Mouse (Mus musculus): ENCODE measurements around the gene Acadvl.
"Not testable (repeated sequence)": the region's sequence is repeated elsewhere in the genome, so short reads cannot be mapped to it uniquely, and the experiment has no call there.

Acadvl gene

GRCm38 (mm10) chr11:70026689-70027088 lies 11.5 kb upstream of the Acadvl start:
- DNase-seq = peak in 1 of 2 experiments; percentile 36

- no peak for DNase-seq
Observed at GRCm38 (mm10) chr11:70024151-70024514, 8.9 kb upstream of the Acadvl start.

GRCm38 (mm10) chr11:70023481-70024150 lies 8.4 kb upstream of the Acadvl start:
- no peak for DNase-seq

GRCm38 (mm10) chr11:70021264-70022132 lies 6.3 kb upstream of the Acadvl start:
- DNase-seq = peak; percentile 96

- DNase-seq = peak; percentile 77 to 84
Observed at GRCm38 (mm10) chr11:70020731-70021263, 5.6 kb upstream of the Acadvl start.

- DNase-seq = no peak
Observed at GRCm38 (mm10) chr11:70020022-70020631, 4.9 kb upstream of the Acadvl start.

GRCm38 (mm10) chr11:70019495-70020021 lies 4.3 kb upstream of the Acadvl start:
- no peak for DNase-seq

GRCm38 (mm10) chr11:70018131-70018990 lies 3.1 kb upstream of the Acadvl start:
- peak in 1 of 2 experiments; percentile 23 for DNase-seq

- DNase-seq = no peak
Observed at GRCm38 (mm10) chr11:70017199-70017767, 2.1 kb upstream of the Acadvl start.

GRCm38 (mm10) chr11:70016669-70017068 lies 1.5 kb upstream of the Acadvl start, which contains the start of gene Dlg4:
Dlg4 (plus strand) TSS chr11:70016942.
- DNase-seq = no peak

GRCm38 (mm10) chr11:70016177-70016576 lies 966 bp upstream of the Acadvl start:
- not testable (repeated sequence) for DNase-seq

GRCm38 (mm10) chr11:70015677-70016076 lies 466 bp upstream of the Acadvl start:
- DNase-seq = no peak

GRCm38 (mm10) chr11:70014051-70014450 lies 1.2 kb downstream of the Acadvl start:
- no peak for DNase-seq

GRCm38 (mm10) chr11:70013408-70013807 lies 1.8 kb downstream of the Acadvl start:
- DNase-seq = no peak

GRCm38 (mm10) chr11:70012931-70013330 lies 2.3 kb downstream of the Acadvl start:
- no peak for DNase-seq

GRCm38 (mm10) chr11:70010961-70011360 lies 4.2 kb downstream of the Acadvl start:
- DNase-seq = no peak

GRCm38 (mm10) chr11:70010548-70010947 lies 4.7 kb downstream of the Acadvl start:
- no peak for DNase-seq

- no peak for DNase-seq
Observed at GRCm38 (mm10) chr11:70010033-70010432, 5.2 kb downstream of the Acadvl start.

- no peak for DNase-seq
Observed at GRCm38 (mm10) chr11:70005521-70005920, 9.7 kb downstream of the Acadvl start.

GRCm38 (mm10) chr11:70002471-70002870 lies 12.7 kb downstream of the Acadvl start:
- no peak for DNase-seq

GRCm38 (mm10) chr11:70001865-70002264 lies 13.3 kb downstream of the Acadvl start:
- DNase-seq = peak in 1 of 2 experiments; percentile 36

- no peak for DNase-seq
Observed at GRCm38 (mm10) chr11:70001159-70001558, 14.1 kb downstream of the Acadvl start.
